13 mouse cellular contexts compared by ENCODE assay signal in genomic region chr10:40275991-40276390, GRCm38 (mm10). TPM values are rescaled to one million over a fixed set of nuclear protein-coding genes. Genes with fewer than 3 reads are reported as not detected.
DNase-seq lines count a peak whose midpoint lies in the region; ATAC-seq and TF ChIP-seq lines count a peak whose summit lies in the region.
"Had no signal": no experiment of that assay in that cellular context is flagged by ENCODE, and none has a peak within 500 bp of the region (broad histone marks: within the 10 kb centered on the region; RNA-seq: fewer than 3 reads in every experiment).

No protein-coding gene starts in this region.

- peak; percentile 93 for DNase-seq in MEL (ENCODE audit: low read depth, low spot score)
- DNase-seq in liver, embryonic 11.5 days (ENCODE audit: low spot score): no peak
- peak; percentile 17 for DNase-seq in mesoderm, embryonic 11.5 days (ENCODE audit: low read depth, low spot score)
- no peak for DNase-seq in forebrain, postnatal 0 days
- no peak for DNase-seq in heart, postnatal 10 days
- no peak for DNase-seq in left cerebral cortex, adult 9 months (ENCODE audit: low spot score in 2 of 2)
- DNase-seq: kidney, adult 11 months; kidney, postnatal 4 days; lung, postnatal 10 days had no signal

- peak in 1 of 2 experiments; percentile 45; a peak in 3 of 4 replicates for TF ChIP-seq EP300 in MEL (IDR thresholded peaks at IDR 0.05; ENCODE audit: low read depth in 1 of 2, low read length in 2 of 2)

- peak; percentile 2; the same call in 1 of the 2 replicates for TF ChIP-seq RAD21 in MEL (IDR thresholded peaks at IDR 0.05; ENCODE audit: low read depth, low read length)

- H3K4me2 ChIP-seq in hindbrain, embryonic 13.5 days: no peak overlapping the region
- H3K4me2 ChIP-seq in hindbrain, embryonic 16.5 days (ENCODE audit: low read length): no peak overlapping the region
- no peak overlapping the region for H3K4me2 ChIP-seq in liver, embryonic 11.5 days
- no peak overlapping the region for H3K4me2 ChIP-seq in forebrain, postnatal 0 days (ENCODE audit: low read depth)
- H3K4me2 ChIP-seq: neural tube, embryonic 13.5 days had no signal

- no peaks in the 10 kb centered on the region for H3K36me3 ChIP-seq in hindbrain, embryonic 13.5 days
- no peaks in the 10 kb centered on the region for H3K36me3 ChIP-seq in hindbrain, embryonic 16.5 days (ENCODE audit: control insufficient read depth, insufficient read depth, low read length)
- H3K36me3 ChIP-seq in MEL (ENCODE audit: control insufficient read depth in 1 of 2, insufficient read depth in 2 of 2, low read length in 2 of 2): peaks cover 0 to 17% of the 10 kb centered on the region in 2 experiments; a peak in 2 of 4 replicates
- H3K36me3 ChIP-seq in liver, embryonic 11.5 days (ENCODE audit: control insufficient read depth, insufficient read depth, low read length): no peaks in the 10 kb centered on the region
- no peaks in the 10 kb centered on the region for H3K36me3 ChIP-seq in forebrain, postnatal 0 days (ENCODE audit: insufficient read depth)
- H3K36me3 ChIP-seq: neural tube, embryonic 13.5 days had no signal

- H3K4me3 ChIP-seq in hindbrain, embryonic 13.5 days: no peak overlapping the region
- H3K4me3 ChIP-seq in hindbrain, embryonic 16.5 days (ENCODE audit: low read length): no peak overlapping the region
- H3K4me3 ChIP-seq in MEL (ENCODE audit: control insufficient read depth in 1 of 2, insufficient read depth in 1 of 2, low read depth in 2 of 2, low read length in 2 of 2): peak overlapping the region; percentile 23 to 50
- no peak overlapping the region for H3K4me3 ChIP-seq in liver, embryonic 11.5 days (ENCODE audit: low read depth, low read length)
- no peak overlapping the region for H3K4me3 ChIP-seq in forebrain, postnatal 0 days (ENCODE audit: low read depth, low read length)
- H3K4me3 ChIP-seq: erythroblast, embryonic 14.5 days; neural tube, embryonic 13.5 days had no signal

- peak overlapping the region; percentile 3; the same call in 1 of the 2 replicates for H3K9ac ChIP-seq in hindbrain, embryonic 13.5 days
- no peak overlapping the region for H3K9ac ChIP-seq in hindbrain, embryonic 16.5 days (ENCODE audit: low read depth, low read length)
- peak overlapping the region; percentile 62 for H3K9ac ChIP-seq in MEL (ENCODE audit: control insufficient read depth, low read depth, low read length, poor library complexity, severe bottlenecking)
- peak overlapping the region; percentile 30; the same call in 1 of the 2 replicates for H3K9ac ChIP-seq in liver, embryonic 11.5 days (ENCODE audit: low read depth, low read length)
- no peak overlapping the region for H3K9ac ChIP-seq in forebrain, postnatal 0 days
- H3K9ac ChIP-seq: neural tube, embryonic 13.5 days had no signal

- TF ChIP-seq CTCF in MEL (IDR thresholded peaks at IDR 0.05 in 2 of 3, conservative IDR thresholded peaks at IDR 0.05 in 1 of 3; ENCODE audit: control insufficient read depth in 1 of 3, insufficient read depth in 1 of 3, low read depth in 2 of 3, low read length in 3 of 3, poor library complexity in 1 of 3, severe bottlenecking in 1 of 3): no peak
- no peak for TF ChIP-seq CTCF in forebrain, postnatal 0 days (IDR thresholded peaks at IDR 0.05; ENCODE audit: low read depth)

- no peak for ATAC-seq in hindbrain, embryonic 13.5 days (ENCODE audit: low FRiP score)
- ATAC-seq in hindbrain, embryonic 16.5 days: no peak
- 0 out of 2 replicates have a peak, but pooled peaks have one; percentile 8 for ATAC-seq in liver, embryonic 11.5 days (replicated peaks; ENCODE audit: low FRiP score)
- ATAC-seq in forebrain, postnatal 0 days: no peak

- H3K9me3 ChIP-seq in hindbrain, embryonic 13.5 days: no peaks in the 10 kb centered on the region
- H3K9me3 ChIP-seq in hindbrain, embryonic 16.5 days (ENCODE audit: control insufficient read depth, low read length): no peaks in the 10 kb centered on the region
- no peaks in the 10 kb centered on the region for H3K9me3 ChIP-seq in MEL (replicated peaks; ENCODE audit: insufficient read depth, low read length)
- no peaks in the 10 kb centered on the region for H3K9me3 ChIP-seq in liver, embryonic 11.5 days (ENCODE audit: control insufficient read depth, low read length)
- H3K9me3 ChIP-seq in forebrain, postnatal 0 days (ENCODE audit: low read length): no peaks in the 10 kb centered on the region
- H3K9me3 ChIP-seq: neural tube, embryonic 13.5 days had no signal

- 69% methylated on average over 7 of the region's 7 CpGs for WGBS in hindbrain, embryonic 13.5 days
- WGBS in hindbrain, embryonic 16.5 days: 70% methylated on average over 7 of the region's 7 CpGs
- WGBS in liver, embryonic 11.5 days: 38% methylated on average over 7 of the region's 7 CpGs
- 79% methylated on average over 7 of the region's 7 CpGs for WGBS in forebrain, postnatal 0 days

- no peaks in the 10 kb centered on the region for H3K79me2 ChIP-seq in MEL (ENCODE audit: control insufficient read depth, insufficient read depth, low read length, poor library complexity)

- H3K27ac ChIP-seq in hindbrain, embryonic 13.5 days: no peak overlapping the region
- H3K27ac ChIP-seq in hindbrain, embryonic 16.5 days (ENCODE audit: low read depth, low read length): no peak overlapping the region
- peak overlapping the region; percentile 83 for H3K27ac ChIP-seq in MEL (ENCODE audit: control insufficient read depth, low read depth, low read length)
- peak overlapping the region; percentile 55 for H3K27ac ChIP-seq in liver, embryonic 11.5 days (ENCODE audit: low read depth, low read length)
- H3K27ac ChIP-seq in forebrain, postnatal 0 days (ENCODE audit: low read depth, low read length): no peak overlapping the region
- H3K27ac ChIP-seq: neural tube, embryonic 13.5 days had no signal

- intact Hi-C loops in heart, postnatal 10 days (cut with DNase I): no loop called here

- no peaks in the 10 kb centered on the region for H3K4me1 ChIP-seq in hindbrain, embryonic 13.5 days (replicated peaks)
- H3K4me1 ChIP-seq in hindbrain, embryonic 16.5 days (ENCODE audit: control insufficient read depth, insufficient read depth, low read depth, low read length): no peaks in the 10 kb centered on the region
- H3K4me1 ChIP-seq in MEL (ENCODE audit: control insufficient read depth in 1 of 2, insufficient read depth in 2 of 2, low read length in 2 of 2): peaks cover 9 to 31% of the 10 kb centered on the region in 2 experiments
- peaks cover 14% of the 10 kb centered on the region for H3K4me1 ChIP-seq in liver, embryonic 11.5 days (replicated peaks; ENCODE audit: control insufficient read depth, insufficient read depth, low read length)
- H3K4me1 ChIP-seq in forebrain, postnatal 0 days (ENCODE audit: insufficient read depth): no peaks in the 10 kb centered on the region
- H3K4me1 ChIP-seq: neural tube, embryonic 13.5 days had no signal

- no peaks in the 10 kb centered on the region for H3K27me3 ChIP-seq in hindbrain, embryonic 13.5 days
- H3K27me3 ChIP-seq in hindbrain, embryonic 16.5 days (replicated peaks; ENCODE audit: control insufficient read depth, insufficient read depth, low read length): no peaks in the 10 kb centered on the region
- H3K27me3 ChIP-seq in MEL (ENCODE audit: control insufficient read depth in 1 of 2, insufficient read depth in 2 of 2, low read length in 2 of 2): no peaks in the 10 kb centered on the region
- H3K27me3 ChIP-seq in liver, embryonic 11.5 days (replicated peaks; ENCODE audit: control insufficient read depth, insufficient read depth, low read length): no peaks in the 10 kb centered on the region
- H3K27me3 ChIP-seq in forebrain, postnatal 0 days (ENCODE audit: insufficient read depth, low read length): no peaks in the 10 kb centered on the region
- H3K27me3 ChIP-seq: neural tube, embryonic 13.5 days had no signal

- TF ChIP-seq POLR2A in MEL (IDR thresholded peaks at IDR 0.05; ENCODE audit: control insufficient read depth in 1 of 2, insufficient read depth in 1 of 2, low read depth in 1 of 2, low read length in 2 of 2, poor library complexity in 1 of 2): peak in 1 of 2 experiments; percentile 40; a peak in 1 of 4 replicates

TF ChIP-seq in MEL, 35 proteins besides CTCF, POLR2A, EP300 and RAD21 (continues in another document):
- no peak for TF ChIP-seq NELFE (IDR thresholded peaks at IDR 0.05; ENCODE audit: low read depth, low read length)

RNA-seq across cellular contexts. Expression of gene Gtf3c6, which starts 18.1 kb away (rescaled TPM):
- polyA plus RNA-seq in hindbrain, embryonic 13.5 days (2015; fragmentation: Nextera tagmentation; extraction: Ambion mirVana): 102 and 105 TPM in 2 replicates
- 64.9 and 67.9 TPM in 2 replicates for polyA plus RNA-seq in hindbrain, embryonic 16.5 days (2015; fragmentation: Nextera tagmentation; extraction: Ambion mirVana)
- 41.6 and 42.0 TPM in 2 replicates for total RNA-seq in MEL (2012; rRNA removed)
- polyA plus RNA-seq in MEL (2012; ENCODE audit: insufficient read depth in 1 of 2, insufficient read length in 2 of 2, low read depth in 1 of 2, low replicate concordance in 2 of 2, missing spikeins in 1 of 2): 10 to 100 TPM in 1 of 2 experiments, not detected in 1; 56.6 TPM
- 89.0 and 117 TPM in 2 replicates for polyA plus RNA-seq in liver, embryonic 11.5 days (2014; fragmentation: Nextera tagmentation; extraction: Ambion mirVana)
- total RNA-seq in forebrain, postnatal 0 days (2014; rRNA removed): 35.0 and 41.9 TPM in 2 replicates
- 45.4 and 55.0 TPM in 2 replicates for polyA plus RNA-seq in forebrain, postnatal 0 days (2015; fragmentation: Nextera tagmentation; extraction: Ambion mirVana)
- 10 to 100 TPM; 30.4 to 31.5 TPM for total RNA-seq in heart, postnatal 10 days (2021)

RNA-seq across cellular contexts. Expression of gene Amd1, which starts 26.0 kb away (rescaled TPM):
- 40.4 and 43.3 TPM in 2 replicates for polyA plus RNA-seq in hindbrain, embryonic 13.5 days (2015; fragmentation: Nextera tagmentation; extraction: Ambion mirVana)
- polyA plus RNA-seq in hindbrain, embryonic 16.5 days (2015; fragmentation: Nextera tagmentation; extraction: Ambion mirVana): 35.5 and 40.4 TPM in 2 replicates
- 84.7 and 102 TPM in 2 replicates for total RNA-seq in MEL (2012; rRNA removed)
- 10 to 100 TPM in 1 of 2 experiments, not detected in 1; 81.2 TPM for polyA plus RNA-seq in MEL (2012; ENCODE audit: insufficient read depth in 1 of 2, insufficient read length in 2 of 2, low read depth in 1 of 2, low replicate concordance in 2 of 2, missing spikeins in 1 of 2)
- polyA plus RNA-seq in liver, embryonic 11.5 days (2014; fragmentation: Nextera tagmentation; extraction: Ambion mirVana): 130 and 136 TPM in 2 replicates
- total RNA-seq in forebrain, postnatal 0 days (2014; rRNA removed): 73.9 and 75.1 TPM in 2 replicates
- polyA plus RNA-seq in forebrain, postnatal 0 days (2015; fragmentation: Nextera tagmentation; extraction: Ambion mirVana): 35.0 and 38.0 TPM in 2 replicates
- 10 to 100 TPM; 41.9 to 64.2 TPM for total RNA-seq in heart, postnatal 10 days (2021)

RNA-seq across cellular contexts. Expression of gene Rpf2, which starts 29.2 kb away (rescaled TPM):
- polyA plus RNA-seq in hindbrain, embryonic 13.5 days (2015; fragmentation: Nextera tagmentation; extraction: Ambion mirVana): 72.6 and 81.7 TPM in 2 replicates
- polyA plus RNA-seq in hindbrain, embryonic 16.5 days (2015; fragmentation: Nextera tagmentation; extraction: Ambion mirVana): 63.5 and 64.0 TPM in 2 replicates
- 104 and 122 TPM in 2 replicates for total RNA-seq in MEL (2012; rRNA removed)
- polyA plus RNA-seq in MEL (2012; ENCODE audit: insufficient read depth in 1 of 2, insufficient read length in 2 of 2, low read depth in 1 of 2, low replicate concordance in 2 of 2, missing spikeins in 1 of 2): 10 to 100 TPM in 1 of 2 experiments, not detected in 1; 92.8 TPM
- 109 and 113 TPM in 2 replicates for polyA plus RNA-seq in liver, embryonic 11.5 days (2014; fragmentation: Nextera tagmentation; extraction: Ambion mirVana)
- total RNA-seq in forebrain, postnatal 0 days (2014; rRNA removed): 39.9 and 43.9 TPM in 2 replicates
- 66.7 and 74.3 TPM in 2 replicates for polyA plus RNA-seq in forebrain, postnatal 0 days (2015; fragmentation: Nextera tagmentation; extraction: Ambion mirVana)
- total RNA-seq in heart, postnatal 10 days (2021): 10 to 100 TPM; 16.1 to 17.2 TPM

Comparison
In these comparisons a context has a peak if more than half of its experiments do, and no peak if none do; other contexts are left out.
1. H3K9ac ChIP-seq: peak in hindbrain, embryonic 13.5 days (single experiment), MEL (single experiment) and liver, embryonic 11.5 days (single experiment); none in hindbrain, embryonic 16.5 days (single experiment) and forebrain, postnatal 0 days (single experiment).
2. H3K27ac ChIP-seq: peak in MEL (single experiment) and liver, embryonic 11.5 days (single experiment); none in hindbrain, embryonic 13.5 days (single experiment), hindbrain, embryonic 16.5 days (single experiment) and forebrain, postnatal 0 days (single experiment).
3. H3K4me3 ChIP-seq: peak in MEL (2 of 2); none in hindbrain, embryonic 13.5 days (single experiment), hindbrain, embryonic 16.5 days (single experiment), liver, embryonic 11.5 days (single experiment) and forebrain, postnatal 0 days (single experiment).
4. DNase-seq: peak in MEL (single experiment) and mesoderm, embryonic 11.5 days (single experiment); none in liver, embryonic 11.5 days (single experiment), forebrain, postnatal 0 days (single experiment), heart, postnatal 10 days (0 of 2) and left cerebral cortex, adult 9 months (0 of 2).